Mouse (Mus musculus) kidney, adult 9 months (tissue): ENCODE measurements around the gene Smyd2.

Source experiments
- DNase-seq: peaks from one replicate; pipeline ENCODE4 v3.0.0; 2022

Smyd2 gene

GRCm38 (mm10) chr1:189921818-189922592, at the start of gene Smyd2:
TSS of gene Smyd2 (minus strand) at chr1:189922363.
- peak; percentile 71 for DNase-seq

- DNase-seq, result no peak
Measured at GRCm38 (mm10) chr1:189970381-189970780, 48.2 kb upstream of the Smyd2 start.

DNA sequence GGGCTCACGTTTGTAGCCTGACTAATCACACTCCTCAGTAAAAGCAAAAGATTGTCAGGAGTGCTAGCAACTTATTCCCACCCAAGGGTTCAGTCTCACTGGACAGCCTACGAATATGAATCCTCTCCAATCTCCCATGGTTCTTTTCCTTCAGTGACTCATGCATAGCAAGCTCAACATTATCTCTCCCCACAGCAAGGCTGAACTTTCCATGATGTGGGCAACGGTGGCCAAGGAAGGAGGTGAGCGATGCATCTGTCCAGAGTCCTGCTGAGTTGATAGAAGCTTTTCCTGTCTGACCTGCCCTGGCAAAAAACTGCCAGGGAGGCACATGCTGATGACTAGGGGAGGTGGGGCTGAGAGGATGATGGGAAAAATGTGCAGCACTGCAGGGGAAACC, 45.9 kb upstream of the Smyd2 start:
- DNase-seq, result no peak

DNA sequence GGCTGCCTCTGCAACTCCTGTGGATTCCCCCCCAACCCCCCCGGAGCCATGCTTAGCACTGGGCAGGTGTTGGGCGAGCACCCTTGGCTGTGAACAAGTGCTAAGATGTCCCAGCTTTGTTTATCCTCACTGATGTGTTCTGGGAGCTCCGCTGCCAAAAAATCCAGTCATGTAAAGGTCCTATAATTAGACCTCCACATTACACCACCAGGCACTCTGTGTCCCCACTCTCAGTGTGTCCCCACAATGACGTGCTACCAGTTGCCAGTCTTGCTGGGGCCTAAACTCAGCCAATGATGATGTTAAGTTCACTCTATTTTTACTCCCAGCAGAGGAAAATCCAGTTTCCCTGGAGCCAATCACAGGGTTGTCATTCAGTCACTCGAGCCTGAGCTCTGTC, 38.3 kb upstream of the Smyd2 start:
- no peak for DNase-seq

- DNase-seq, result no peak
Measured at GRCm38 (mm10) chr1:189959802-189960201, 37.6 kb upstream of the Smyd2 start.

- no peak for DNase-seq
Measured at GRCm38 (mm10) chr1:189951861-189952260, 29.7 kb upstream of the Smyd2 start.

GRCm38 (mm10) chr1:189947411-189947810, 25.2 kb upstream of the Smyd2 start:
- no peak for DNase-seq

- no peak for DNase-seq
Measured at GRCm38 (mm10) chr1:189946126-189946525, 24.0 kb upstream of the Smyd2 start.

DNA sequence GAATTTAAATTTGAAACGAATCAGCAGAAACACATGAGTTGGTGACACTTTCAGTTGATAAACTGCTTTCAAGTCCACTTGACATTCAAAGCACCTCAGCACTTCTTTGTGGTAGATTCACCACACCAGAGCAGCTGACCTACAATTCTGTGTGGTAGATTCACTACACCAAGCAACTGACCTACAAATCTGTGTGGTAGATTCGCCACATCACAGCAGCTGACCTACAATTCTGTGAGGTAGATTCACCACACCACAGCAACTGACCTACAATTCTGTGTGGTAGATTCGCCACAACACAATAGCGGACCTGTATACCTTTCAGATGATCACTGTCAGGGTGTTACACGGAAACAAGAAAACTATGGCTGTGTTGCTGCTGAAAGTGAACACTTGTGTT, 19.6 kb upstream of the Smyd2 start:
- DNase-seq, result no peak

DNA sequence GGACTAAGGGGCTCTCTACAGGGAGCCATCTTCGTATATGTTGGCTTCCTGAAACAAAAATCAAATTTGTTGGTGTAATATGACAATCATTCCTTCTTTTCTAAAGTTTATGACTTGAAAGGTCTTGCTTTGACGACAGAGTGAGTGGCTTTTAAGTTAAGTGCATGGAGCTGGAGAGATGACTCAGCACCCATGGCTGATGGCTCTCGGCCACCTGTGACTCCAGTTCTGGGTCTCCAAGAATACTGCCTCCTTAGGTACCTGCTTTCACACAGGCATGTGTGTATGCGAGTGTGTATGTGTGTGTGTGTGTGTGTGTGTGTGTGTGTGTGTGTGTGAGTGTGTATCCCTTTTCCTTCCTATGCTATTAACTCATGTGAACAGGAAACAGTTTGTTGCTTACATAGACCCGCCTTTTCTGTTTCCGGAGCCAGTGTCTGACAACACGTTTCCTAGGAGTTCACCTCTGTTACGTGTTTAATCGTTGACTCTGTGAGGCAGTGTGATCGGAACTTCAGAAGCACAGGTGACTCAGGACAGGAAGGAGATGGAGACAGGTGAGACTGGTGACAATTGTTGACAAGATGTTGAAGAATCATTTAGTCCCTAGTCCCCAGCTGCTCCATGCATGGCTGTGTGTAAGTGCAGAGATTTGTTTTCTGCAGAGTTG, 14.4 kb upstream of the Smyd2 start:
- DNase-seq, result no peak

- DNase-seq, result no peak
Measured at GRCm38 (mm10) chr1:189933480-189934202, 11.5 kb upstream of the Smyd2 start.

GRCm38 (mm10) chr1:189932976-189933375, 10.8 kb upstream of the Smyd2 start:
- no peak for DNase-seq

DNA sequence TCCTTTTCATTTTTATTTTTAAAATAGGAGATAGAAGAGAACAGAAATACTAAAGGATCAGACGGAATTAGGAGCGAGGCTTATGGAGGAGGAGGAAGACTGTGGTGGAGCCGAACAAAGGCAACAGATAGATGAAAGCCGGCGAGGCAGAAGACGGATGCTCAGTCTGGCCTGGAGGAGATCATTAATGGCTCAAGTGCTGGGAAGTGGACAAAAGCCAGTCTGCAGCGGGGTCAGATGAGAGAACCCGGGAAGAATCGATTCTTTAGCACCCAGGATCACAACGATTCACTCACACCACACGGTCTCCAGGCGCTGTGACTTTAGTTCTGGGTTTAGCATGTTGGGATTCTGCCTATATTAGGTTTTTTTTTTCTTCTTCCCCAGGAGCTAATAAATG, 10.0 kb upstream of the Smyd2 start:
- DNase-seq, result no peak

GRCm38 (mm10) chr1:189929896-189930295, 7.7 kb upstream of the Smyd2 start:
- DNase-seq, result no peak

DNA sequence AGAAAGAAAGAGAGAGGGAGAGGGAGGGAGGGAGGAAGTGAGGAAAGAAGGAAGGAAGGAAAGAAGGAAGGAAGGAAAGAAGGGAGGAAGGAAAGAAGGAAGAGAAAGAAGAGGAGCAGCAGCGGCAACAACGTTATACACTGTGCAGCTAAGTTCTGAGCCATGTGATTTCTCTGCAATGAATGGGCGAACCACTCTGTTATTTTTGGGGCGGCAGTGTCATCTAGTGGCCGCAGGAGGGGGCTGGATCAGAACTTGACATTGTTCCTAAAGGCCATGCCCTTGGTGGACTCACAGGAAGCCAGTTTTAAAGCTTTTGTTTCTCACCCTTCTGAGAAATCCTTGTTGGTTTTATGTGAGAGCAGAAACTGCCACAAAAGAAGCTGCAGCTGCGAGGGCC, 5.5 kb upstream of the Smyd2 start:
- peak; percentile 79 for DNase-seq

GRCm38 (mm10) chr1:189926279-189926678, 4.1 kb upstream of the Smyd2 start:
- no peak for DNase-seq

GRCm38 (mm10) chr1:189923871-189924568, 1.9 kb upstream of the Smyd2 start:
- DNase-seq, result no peak

- DNase-seq, result no peak
Measured at GRCm38 (mm10) chr1:189923157-189923556, 994 bp upstream of the Smyd2 start.

- DNase-seq, result peak; percentile 89
Measured at GRCm38 (mm10) chr1:189922721-189923120, 558 bp upstream of the Smyd2 start.

DNA sequence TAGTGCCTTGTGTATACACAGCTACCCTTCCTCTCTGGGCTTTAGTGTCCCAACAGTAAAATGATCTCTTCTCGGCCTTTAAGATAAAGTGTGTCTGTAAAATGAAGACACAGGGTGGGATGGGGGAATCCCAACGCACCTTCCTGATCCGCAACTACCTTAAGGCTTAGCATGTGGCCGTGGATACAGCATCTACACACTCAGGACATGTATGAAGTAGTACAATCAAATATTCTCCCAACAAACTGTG, 670 bp downstream of the Smyd2 start:
- DNase-seq, result no peak

DNA sequence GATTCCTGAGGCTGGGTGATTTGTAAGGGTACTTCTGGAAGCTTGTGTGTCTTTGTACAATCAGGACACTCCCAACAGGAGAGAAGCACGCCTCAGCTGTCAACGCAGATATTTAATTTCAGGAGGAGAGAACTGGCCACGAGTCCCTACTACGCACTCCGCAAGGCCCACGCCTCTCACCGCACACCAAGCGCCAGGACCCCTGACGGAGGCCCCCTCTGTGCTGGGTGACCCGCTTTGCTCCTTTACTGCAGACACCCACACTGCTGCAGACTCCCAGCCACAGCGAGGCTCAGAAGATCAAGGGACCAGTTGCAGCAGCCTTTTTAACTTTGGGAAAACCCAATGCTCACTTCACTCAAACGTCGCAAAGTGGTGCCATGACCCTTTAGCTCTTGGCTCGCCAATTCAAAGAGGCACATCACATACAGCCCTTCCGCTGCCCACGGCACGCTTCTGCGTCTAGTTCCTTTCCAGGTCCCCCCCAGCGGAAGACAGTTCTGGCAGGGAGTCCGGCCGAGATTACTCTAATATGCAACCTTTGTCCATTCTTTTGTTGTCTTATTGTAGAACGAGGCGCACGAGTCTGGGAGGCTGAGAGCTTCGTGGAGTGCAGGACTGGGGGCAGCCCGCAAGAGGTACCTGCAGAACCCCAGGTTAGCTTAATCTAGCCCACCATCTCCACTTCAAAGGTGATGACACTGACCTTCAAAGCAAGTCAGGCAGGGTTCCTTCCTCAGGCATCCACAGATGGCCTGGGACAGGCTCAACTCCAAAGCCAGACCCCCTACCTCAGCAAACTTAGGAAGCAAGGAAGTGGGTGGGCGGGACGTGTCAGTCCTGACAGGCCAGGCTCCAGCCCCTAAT, 1.2 kb downstream of the Smyd2 start:
- DNase-seq, result peak; percentile 16

DNA sequence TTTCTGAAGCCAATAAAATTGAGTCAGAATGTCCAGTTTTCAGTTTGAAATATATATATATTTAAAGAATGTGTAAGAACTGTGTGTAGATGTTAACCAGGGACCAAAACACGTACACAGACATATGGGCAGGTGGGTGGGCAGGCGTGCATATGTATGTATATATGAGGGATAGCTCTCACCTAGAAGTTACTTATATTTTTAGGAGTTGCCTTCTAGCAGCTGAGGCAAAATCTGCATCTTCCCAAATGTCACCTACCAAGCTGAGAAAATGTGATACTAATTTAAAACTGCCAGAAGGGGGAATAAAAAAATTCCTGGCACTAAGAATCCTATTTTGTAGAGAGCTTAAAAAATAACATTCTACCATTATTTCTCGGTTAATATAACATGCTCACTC, 2.4 kb downstream of the Smyd2 start:
- DNase-seq, result no peak

- no peak for DNase-seq
Measured at GRCm38 (mm10) chr1:189917126-189917500, 5.0 kb downstream of the Smyd2 start.
